Mouse (Mus musculus) splenic B cell, adult 2 months (primary cell): ENCODE measurements around the gene Gm42421.

Experiments used
- DNase-seq: peaks from one replicate; pipeline ENCODE4 v3.0.0-alpha.2; 2011; ENCODE audit warnings: low read depth, low spot score
- H3K27me3 ChIP-seq: 2 replicates; pipeline ENCODE4 v1.6.1; 2012; ENCODE audit warnings: mild to moderate bottlenecking, low read length, moderate library complexity, mixed read lengths; ENCODE audit not compliant: control insufficient read depth, poor library complexity, insufficient read depth, severe bottlenecking
- H3K36me3 ChIP-seq: 2 replicates; pipeline ENCODE4 v1.6.1; 2012; ENCODE audit warnings: mild to moderate bottlenecking, low read length, moderate library complexity, mixed read lengths; ENCODE audit not compliant: control insufficient read depth, poor library complexity, insufficient read depth, severe bottlenecking

Gm42421 gene

GRCm38 (mm10) chr5:143924781-143925452 lies 3.1 kb upstream of the Gm42421 start:
- DNase-seq, result no peak
- Histone ChIP-seq H3K36me3 (peaks cover 11% of the 10 kb centered on the region; the same call in 1 of the 2 replicates), H3K27me3 (no peaks in the 10 kb centered on the region)

- no peaks in the 10 kb centered on the region for H3K27me3 ChIP-seq
- peaks cover 8% of the 10 kb centered on the region; the same call in 1 of the 2 replicates for H3K36me3 ChIP-seq
- DNase-seq, result no peak
Observed at GRCm38 (mm10) chr5:143929291-143929690, 1.3 kb downstream of the Gm42421 start.

- Histone ChIP-seq H3K36me3 (peaks cover 8% of the 10 kb centered on the region; the same call in 1 of the 2 replicates), H3K27me3 (no peaks in the 10 kb centered on the region)
- no peak for DNase-seq
Observed at GRCm38 (mm10) chr5:143930656-143931055, 2.7 kb downstream of the Gm42421 start.

DNA sequence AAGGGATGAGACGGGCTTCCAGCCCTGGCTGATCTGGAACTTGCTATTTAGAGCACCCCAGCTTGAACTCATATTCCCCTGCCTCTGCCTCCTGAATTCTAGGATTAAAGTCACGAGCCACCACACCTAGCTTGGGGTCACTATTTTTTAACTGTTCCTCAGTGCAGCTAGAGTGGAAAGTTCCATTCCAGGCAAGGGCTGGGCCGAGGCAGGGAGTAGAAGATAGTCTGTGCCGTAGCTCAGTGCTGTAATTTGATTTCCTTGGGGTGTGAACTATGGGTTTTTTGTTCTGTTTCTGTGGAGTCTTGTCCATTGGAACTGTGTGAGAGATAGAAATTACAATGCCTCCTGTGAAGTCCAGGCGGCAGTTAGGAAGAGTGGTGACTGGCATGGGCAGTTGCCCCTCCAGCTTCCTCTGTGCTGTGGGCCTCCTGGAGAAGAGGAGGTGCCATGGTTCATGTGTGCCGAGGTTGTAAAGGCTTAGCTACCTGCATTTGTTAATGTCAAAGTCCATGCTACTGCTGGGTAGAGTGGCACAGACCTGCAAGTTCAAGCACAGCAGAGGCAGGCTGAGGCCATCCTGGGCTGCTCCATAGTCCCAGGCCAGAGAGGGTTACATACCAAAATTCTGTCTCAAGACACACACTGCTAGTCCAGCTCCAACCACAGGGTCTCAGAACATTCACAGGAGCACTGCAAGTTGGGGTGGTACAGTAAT lies 4.0 kb downstream of the Gm42421 start:
- no peak for DNase-seq
- H3K27me3 ChIP-seq, result no peaks in the 10 kb centered on the region
- H3K36me3 ChIP-seq, result peaks cover 8% of the 10 kb centered on the region; the same call in 1 of the 2 replicates

DNA sequence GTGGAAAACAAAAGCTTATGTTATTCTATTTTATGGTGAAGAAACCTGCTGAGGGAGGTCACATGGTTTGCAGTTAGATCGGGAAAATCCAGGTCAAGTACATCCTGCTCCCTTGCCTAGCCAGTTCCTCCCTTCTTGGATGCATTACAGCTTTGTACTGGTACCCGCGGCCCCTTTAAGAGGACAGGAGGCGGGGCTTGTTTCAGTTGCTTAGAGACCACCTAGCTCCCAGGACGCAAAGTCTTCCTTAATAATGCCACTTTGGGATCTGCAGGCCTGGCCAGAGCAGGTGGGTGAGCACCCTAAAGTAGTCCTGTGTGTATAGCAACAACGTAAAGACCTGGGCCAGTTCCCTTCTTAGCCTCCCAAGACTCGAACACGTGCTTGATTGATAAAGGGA lies 4.9 kb downstream of the Gm42421 start, which contains the start of gene Rsph10b:
Rsph10b (plus strand) TSS at position 205 of the 400 bp plus-strand sequence.
- Histone ChIP-seq H3K36me3 (peaks cover 8% of the 10 kb centered on the region; the same call in 1 of the 2 replicates), H3K27me3 (no peaks in the 10 kb centered on the region)
- DNase-seq, result no peak

DNA sequence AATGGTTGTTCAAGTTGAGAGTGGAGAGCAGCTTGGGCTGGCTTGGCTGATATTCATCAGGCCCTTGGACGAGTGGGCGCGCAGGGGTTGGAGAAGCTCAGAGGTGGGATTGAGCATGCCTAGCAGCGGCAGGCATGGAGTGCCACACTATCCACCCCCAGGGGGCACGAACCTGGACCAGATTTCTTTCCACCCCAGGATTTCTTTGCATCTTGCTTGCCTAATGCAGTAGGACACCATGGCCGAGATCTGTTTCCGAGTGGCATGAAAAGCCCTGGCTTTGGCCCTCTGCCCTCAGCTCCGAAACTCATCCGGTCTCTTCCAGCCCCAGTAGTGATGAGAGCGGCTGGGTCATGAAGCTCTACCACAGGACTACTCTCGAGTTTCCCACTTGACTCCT lies 5.4 kb downstream of the Gm42421 start:
- Histone ChIP-seq H3K36me3 (peaks cover 8% of the 10 kb centered on the region; the same call in 1 of the 2 replicates), H3K27me3 (no peaks in the 10 kb centered on the region)
- DNase-seq, result no peak

DNA sequence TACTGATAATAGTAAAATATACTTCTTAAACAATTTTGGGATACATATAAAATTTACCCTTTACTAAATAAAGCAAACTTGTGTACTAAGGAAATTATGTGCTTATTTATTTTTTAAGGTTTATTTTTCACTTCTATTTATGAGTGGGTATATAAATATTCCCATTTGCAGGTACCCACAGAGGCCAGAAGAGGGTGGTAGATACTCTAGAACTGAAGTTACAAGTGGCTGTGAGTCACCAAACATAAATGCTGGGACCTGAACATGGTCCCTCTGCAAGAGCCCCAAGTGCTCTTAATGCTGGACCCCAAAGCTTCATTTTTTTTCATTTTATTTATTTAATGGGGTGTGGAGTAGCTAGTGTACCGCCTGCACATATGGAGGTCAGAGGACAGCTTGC lies 5.9 kb downstream of the Gm42421 start:
- no peak for DNase-seq
- no peaks in the 10 kb centered on the region for H3K27me3 ChIP-seq

DNA sequence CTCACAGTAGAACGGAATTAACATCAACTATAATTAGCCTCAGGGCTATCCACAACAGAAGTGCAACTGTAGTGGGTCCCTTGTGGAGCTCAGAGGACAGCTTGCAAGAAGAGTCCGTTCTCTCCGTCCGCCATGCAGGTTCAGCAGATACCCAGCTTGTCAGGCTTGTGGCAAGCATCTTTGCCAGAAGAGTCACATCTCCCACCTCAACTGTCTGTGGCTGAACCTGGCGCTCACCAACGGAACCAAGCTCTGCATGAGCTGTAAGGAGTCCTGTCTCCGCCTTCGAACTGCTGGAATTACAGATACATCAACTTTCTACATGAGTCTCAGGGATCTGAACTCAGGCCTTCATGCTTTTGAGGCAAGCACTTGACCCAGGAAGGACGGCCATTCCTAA lies 8.2 kb downstream of the Gm42421 start:
- H3K36me3 ChIP-seq, result no peaks in the 10 kb centered on the region
- no peak for DNase-seq
- no peaks in the 10 kb centered on the region for H3K27me3 ChIP-seq

More for the DNA sequence above, 5.9 kb downstream of the Gm42421 start:
- H3K36me3 ChIP-seq, result peaks cover 4% of the 10 kb centered on the region; the same call in 1 of the 2 replicates

GRCm38 (mm10) chr5:143941588-143941987 lies 13.6 kb downstream of the Gm42421 start:
- H3K27me3 ChIP-seq, result no peaks in the 10 kb centered on the region
- DNase-seq, result no peak

DNA sequence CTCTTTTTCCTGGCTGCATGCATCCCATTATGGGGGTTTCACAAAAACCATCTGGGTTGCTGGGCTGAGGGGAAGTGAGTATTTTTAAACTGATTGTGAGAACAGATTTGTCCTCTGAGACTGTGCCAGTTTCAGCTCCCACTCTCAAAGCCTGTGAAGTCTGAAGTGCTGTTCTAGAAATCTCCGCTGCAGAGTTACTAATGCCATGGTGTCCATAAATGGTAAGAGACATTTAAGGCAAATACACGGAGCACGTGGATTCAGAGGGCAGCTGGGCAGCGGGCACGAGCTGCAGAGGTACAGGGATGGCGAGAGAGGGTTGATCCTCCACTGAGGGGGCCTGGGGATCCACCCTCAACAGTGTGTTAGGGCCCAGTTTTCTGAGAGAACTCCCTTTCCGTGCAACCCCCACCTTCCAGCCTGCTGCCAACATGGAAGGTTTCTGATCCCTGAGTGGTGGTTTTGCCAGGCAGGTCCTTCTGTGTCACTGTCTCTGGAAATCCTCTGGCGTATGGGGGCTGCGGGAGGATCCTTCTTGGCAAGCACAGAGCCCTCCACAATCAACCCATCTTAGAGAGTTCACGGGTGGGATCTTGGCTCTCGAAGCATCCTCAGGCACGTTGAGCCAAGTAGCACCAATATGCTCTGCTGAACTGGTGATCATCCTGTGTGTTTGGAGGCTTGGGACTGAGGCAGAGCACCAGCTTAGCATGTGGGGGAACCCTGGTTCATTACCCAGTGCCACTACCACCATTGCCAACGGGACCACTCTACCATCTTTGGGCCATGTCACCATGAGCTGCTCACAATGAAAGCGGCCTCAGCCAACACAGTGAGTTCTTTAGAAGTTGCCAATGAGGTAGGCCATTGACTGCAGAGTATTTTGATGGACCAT lies 15.5 kb downstream of the Gm42421 start:
- no peaks in the 10 kb centered on the region for H3K27me3 ChIP-seq
- no peak for DNase-seq
- no peaks in the 10 kb centered on the region for H3K36me3 ChIP-seq

More at GRCm38 (mm10) chr5:143941588-143941987, 13.6 kb downstream of the Gm42421 start:
- no peaks in the 10 kb centered on the region for H3K36me3 ChIP-seq

- no peak for DNase-seq
- Histone ChIP-seq H3K36me3 (no peaks in the 10 kb centered on the region), H3K27me3 (no peaks in the 10 kb centered on the region)
Observed at GRCm38 (mm10) chr5:143948361-143948760, 20.4 kb downstream of the Gm42421 start.

GRCm38 (mm10) chr5:143950016-143950415 lies 22.0 kb downstream of the Gm42421 start:
- DNase-seq, result no peak
- Histone ChIP-seq H3K36me3 (no peaks in the 10 kb centered on the region), H3K27me3 (no peaks in the 10 kb centered on the region)

DNA sequence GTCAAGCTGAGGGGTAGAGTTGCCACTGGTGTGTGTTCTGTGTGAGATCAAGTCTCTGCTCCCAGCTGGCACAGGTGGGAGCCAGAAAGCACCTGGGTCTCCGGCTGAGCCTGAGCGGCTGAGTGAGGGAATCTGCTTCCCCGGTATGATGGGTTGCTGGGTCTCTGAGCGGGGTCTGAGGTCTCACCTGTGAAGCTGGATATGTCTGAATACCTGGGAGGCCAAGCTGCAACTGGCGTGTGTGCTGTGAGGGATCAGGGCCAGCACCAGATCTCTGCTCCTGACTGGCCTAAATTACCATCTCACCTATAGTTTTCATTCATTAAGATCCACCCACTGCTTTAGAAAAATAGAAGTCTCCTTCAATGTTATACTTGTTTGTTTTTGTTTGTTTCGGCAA lies 29.1 kb downstream of the Gm42421 start:
- H3K36me3 ChIP-seq, result no peaks in the 10 kb centered on the region
- DNase-seq, result no peak
- no peaks in the 10 kb centered on the region for H3K27me3 ChIP-seq

- Histone ChIP-seq H3K27me3 (no peaks in the 10 kb centered on the region), H3K36me3 (no peaks in the 10 kb centered on the region)
- DNase-seq, result no peak
Observed at GRCm38 (mm10) chr5:143959551-143959950, 31.6 kb downstream of the Gm42421 start.
